Mouse (Mus musculus) spleen, embryonic (tissue): ENCODE results near the gene Gm17364.

Experiments used
- CTCF ChIA-PET: fragments of 350-600 bp; sonication (Branson Sonifier 250); formaldehyde crosslinking; loops from one replicate; lab custom pipeline; 2022; lab: Charles Lee

The Gm17364 gene

GRCm38 (mm10) chr13:41252141-41252540 lies 21.6 kb downstream of the Gm17364 start:
- CTCF ChIA-PET: interaction anchor here (0.6 kb wide), 2 partner anchors 10 to 803 kb away, joined by 4 to 8 read pairs; no protein-coding TSS in a partner anchor

GRCm38 (mm10) chr13:41251667-41252066 lies 22.1 kb downstream of the Gm17364 start:
- CTCF ChIA-PET: interaction anchor here (0.6 kb wide), 1 partner anchor 12 kb away, joined by 4 read pairs; no protein-coding TSS in a partner anchor

- CTCF ChIA-PET: interaction anchor here (0.6 kb wide), 1 partner anchor 12 kb away, joined by 4 read pairs; no protein-coding TSS in a partner anchor
Observed at GRCm38 (mm10) chr13:41251232-41251631, 22.5 kb downstream of the Gm17364 start.

- CTCF ChIA-PET: interaction anchor here (0.6 kb wide), 1 partner anchor 96 kb away, joined by 6 read pairs; no protein-coding TSS in a partner anchor
Observed at GRCm38 (mm10) chr13:41250318-41250981, 23.3 kb downstream of the Gm17364 start.

GRCm38 (mm10) chr13:41249538-41250317 lies 24.0 kb downstream of the Gm17364 start, which contains the start of gene Smim13:
Smim13 (plus strand) TSS chr13:41249844.
- CTCF ChIA-PET: interaction anchor here (0.6 kb wide), 1 partner anchor 97 kb away, joined by 6 read pairs; no protein-coding TSS in a partner anchor

GRCm38 (mm10) chr13:41248751-41249520 lies 24.8 kb downstream of the Gm17364 start:
- CTCF ChIA-PET: interaction anchor here (0.6 kb wide), 1 partner anchor 193 kb away, joined by 15 read pairs; no protein-coding TSS in a partner anchor

- CTCF ChIA-PET: no interaction called here
Observed at GRCm38 (mm10) chr13:41244306-41244830, 29.4 kb downstream of the Gm17364 start.

GRCm38 (mm10) chr13:41241557-41241956 lies 32.2 kb downstream of the Gm17364 start:
- CTCF ChIA-PET: interaction anchor here (0.6 kb wide), 2 partner anchors 11 to 404 kb away, joined by 3 to 8 read pairs; no protein-coding TSS in a partner anchor

GRCm38 (mm10) chr13:41238805-41239130 lies 35.0 kb downstream of the Gm17364 start:
- CTCF ChIA-PET: no interaction called here

GRCm38 (mm10) chr13:41238035-41238804 lies 35.6 kb downstream of the Gm17364 start:
- CTCF ChIA-PET: no interaction called here

- CTCF ChIA-PET: no interaction called here
Observed at GRCm38 (mm10) chr13:41235845-41236741, 37.7 kb downstream of the Gm17364 start.

- CTCF ChIA-PET: no interaction called here
Observed at GRCm38 (mm10) chr13:41235181-41235580, 38.6 kb downstream of the Gm17364 start.

- CTCF ChIA-PET: no interaction called here
Observed at GRCm38 (mm10) chr13:41233241-41233640, 40.5 kb downstream of the Gm17364 start.

GRCm38 (mm10) chr13:41232209-41232608 lies 41.6 kb downstream of the Gm17364 start:
- CTCF ChIA-PET: no interaction called here

GRCm38 (mm10) chr13:41231389-41231983 lies 42.3 kb downstream of the Gm17364 start:
- CTCF ChIA-PET: no interaction called here

GRCm38 (mm10) chr13:41230256-41230655 lies 43.5 kb downstream of the Gm17364 start:
- CTCF ChIA-PET: no interaction called here

GRCm38 (mm10) chr13:41228060-41228459 lies 45.7 kb downstream of the Gm17364 start:
- CTCF ChIA-PET: no interaction called here

GRCm38 (mm10) chr13:41226513-41226912 lies 47.3 kb downstream of the Gm17364 start:
- CTCF ChIA-PET: no interaction called here
